Mouse (Mus musculus): Measurements from ENCODE around the gene Trak1. TPM values are rescaled to one million over a fixed set of nuclear protein-coding genes. Genes with fewer than 3 reads are reported as not detected.
A peak's percentile ranks its signal among the peaks of the same experiment; 100 is the strongest.
"Not testable (repeated sequence)": the region's sequence is repeated elsewhere in the genome, so short reads cannot be mapped to it uniquely, and the experiment has no call there.

Trak1 gene
- total and polyA plus RNA-seq, 2 experiments from 2014 or later: 61.8 to 116 TPM

DNA sequence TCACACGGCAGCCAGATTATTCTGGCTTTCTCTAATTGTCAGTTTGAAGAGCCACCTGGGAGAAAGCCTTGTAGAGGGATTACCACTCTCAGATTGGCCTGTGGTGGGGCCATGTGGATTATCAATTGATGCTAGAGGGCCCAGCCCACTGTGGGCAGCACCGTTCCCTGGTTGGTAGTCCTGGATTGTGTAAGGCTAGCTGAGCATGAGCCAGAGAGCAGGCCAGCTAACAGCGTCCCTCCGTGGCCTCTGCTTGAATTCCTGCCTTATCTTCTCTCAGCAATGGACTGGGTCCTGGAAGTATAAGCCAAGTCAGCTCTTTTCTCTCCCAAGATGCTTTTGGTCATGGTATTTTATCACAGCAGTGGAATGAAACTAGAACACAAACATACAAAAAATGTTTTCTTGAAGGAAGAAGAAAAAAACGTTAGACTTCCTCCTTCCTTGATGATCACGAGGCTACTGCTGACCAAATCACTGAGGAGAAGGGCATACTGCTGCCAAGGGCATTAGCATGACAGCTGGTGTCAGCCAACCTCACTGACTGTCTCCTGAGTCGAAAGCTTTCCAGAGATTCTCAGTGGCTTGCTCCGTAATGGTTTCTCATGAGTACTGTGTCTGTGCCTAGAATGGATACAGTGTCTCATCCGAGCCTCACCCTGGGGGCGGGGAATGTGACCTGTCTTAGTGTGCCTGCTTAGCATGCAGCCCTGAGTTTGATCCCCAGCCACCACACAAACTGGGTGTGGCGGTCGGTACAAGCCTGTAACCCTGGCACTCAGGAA lies 19.5 kb downstream of the Trak1 start:
- H3K4me1 ChIP-seq (ENCODE audit: insufficient read depth): peaks cover 32% of the 10 kb centered on the region
- TF ChIP-seq CTCF (IDR thresholded peaks at IDR 0.05; ENCODE audit: low read depth): no peak
- 44% methylated on average over 12 of the region's 12 CpGs for WGBS
- ATAC-seq: no peak
- H3K36me3 ChIP-seq (ENCODE audit: insufficient read depth): no peaks in the 10 kb centered on the region
- peak overlapping the region; percentile 48 for H3K27ac ChIP-seq (ENCODE audit: low read depth, low read length)
- H3K9ac ChIP-seq: no peak overlapping the region
- no peaks in the 10 kb centered on the region for H3K9me3 ChIP-seq (ENCODE audit: low read length)
- no peaks in the 10 kb centered on the region for H3K27me3 ChIP-seq (ENCODE audit: insufficient read depth, low read length)
- DNase-seq: no peak
- H3K4me3 ChIP-seq (ENCODE audit: low read depth, low read length): no peak overlapping the region
- no peak overlapping the region for H3K4me2 ChIP-seq (ENCODE audit: low read depth)

- Histone ChIP-seq H3K27me3 (ENCODE audit: insufficient read depth, low read length) (no peaks in the 10 kb centered on the region), H3K36me3 (ENCODE audit: insufficient read depth) (no peaks in the 10 kb centered on the region), H3K4me1 (ENCODE audit: insufficient read depth) (peaks cover 6% of the 10 kb centered on the region), H3K4me3 (ENCODE audit: low read depth, low read length) (no peak overlapping the region), H3K27ac (ENCODE audit: low read depth, low read length) (peak overlapping the region; percentile 6), H3K9ac (no peak overlapping the region), H3K9me3 (ENCODE audit: low read length) (no peaks in the 10 kb centered on the region), H3K4me2 (ENCODE audit: low read depth) (no peak overlapping the region)
- peak; percentile 63 for ATAC-seq
- TF ChIP-seq CTCF (IDR thresholded peaks at IDR 0.05; ENCODE audit: low read depth): no peak
- 35% methylated on average over 10 of the region's 10 CpGs for WGBS
- DNase-seq: no peak
Observed at GRCm38 (mm10) chr9:121319323-121319966, 22.1 kb downstream of the Trak1 start.

GRCm38 (mm10) chr9:121320433-121320832 lies 23.1 kb downstream of the Trak1 start:
- no peak overlapping the region for H3K27ac ChIP-seq (ENCODE audit: low read depth, low read length)
- no peak for DNase-seq
- H3K9ac ChIP-seq: no peak overlapping the region
- H3K9me3 ChIP-seq (ENCODE audit: low read length): no peaks in the 10 kb centered on the region
- H3K36me3 ChIP-seq (ENCODE audit: insufficient read depth): no peaks in the 10 kb centered on the region
- ATAC-seq: no peak
- WGBS: 79% methylated on average over 2 of the region's 2 CpGs
- H3K4me3 ChIP-seq (ENCODE audit: low read depth, low read length): no peak overlapping the region
- peaks cover 6% of the 10 kb centered on the region for H3K4me1 ChIP-seq (ENCODE audit: insufficient read depth)
- TF ChIP-seq CTCF (IDR thresholded peaks at IDR 0.05; ENCODE audit: low read depth): no peak
- H3K4me2 ChIP-seq (ENCODE audit: low read depth): no peak overlapping the region
- no peaks in the 10 kb centered on the region for H3K27me3 ChIP-seq (ENCODE audit: insufficient read depth, low read length)

DNA sequence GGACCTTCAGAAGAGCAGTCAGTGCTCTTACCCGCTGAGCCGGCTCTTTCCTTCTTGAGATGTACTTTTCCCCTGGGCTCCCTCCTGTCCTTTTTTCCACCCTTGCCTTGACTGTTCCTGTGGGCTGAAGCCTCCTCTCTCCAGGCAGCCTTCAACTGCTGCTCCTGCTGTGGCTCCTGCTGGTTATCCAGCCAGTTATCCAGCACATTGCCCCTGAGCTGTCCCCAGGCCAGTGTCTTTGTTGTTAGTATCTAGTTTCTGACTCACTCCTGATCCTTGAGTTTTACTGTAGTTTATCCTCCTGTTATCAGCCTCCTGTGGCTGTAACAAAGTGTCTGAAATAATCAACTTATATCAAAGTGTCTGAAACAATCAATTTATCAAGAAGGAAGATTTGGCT lies 23.8 kb downstream of the Trak1 start:
- TF ChIP-seq CTCF (IDR thresholded peaks at IDR 0.05; ENCODE audit: low read depth): no peak
- no peak for ATAC-seq
- Histone ChIP-seq H3K9ac (no peak overlapping the region), H3K27me3 (ENCODE audit: insufficient read depth, low read length) (no peaks in the 10 kb centered on the region), H3K27ac (ENCODE audit: low read depth, low read length) (no peak overlapping the region), H3K4me3 (ENCODE audit: low read depth, low read length) (no peak overlapping the region), H3K36me3 (ENCODE audit: insufficient read depth) (no peaks in the 10 kb centered on the region), H3K9me3 (ENCODE audit: low read length) (no peaks in the 10 kb centered on the region), H3K4me2 (ENCODE audit: low read depth) (no peak overlapping the region), H3K4me1 (ENCODE audit: insufficient read depth) (peaks cover 6% of the 10 kb centered on the region)
- WGBS: 95% methylated on average over 2 of the region's 2 CpGs
- no peak for DNase-seq

DNA sequence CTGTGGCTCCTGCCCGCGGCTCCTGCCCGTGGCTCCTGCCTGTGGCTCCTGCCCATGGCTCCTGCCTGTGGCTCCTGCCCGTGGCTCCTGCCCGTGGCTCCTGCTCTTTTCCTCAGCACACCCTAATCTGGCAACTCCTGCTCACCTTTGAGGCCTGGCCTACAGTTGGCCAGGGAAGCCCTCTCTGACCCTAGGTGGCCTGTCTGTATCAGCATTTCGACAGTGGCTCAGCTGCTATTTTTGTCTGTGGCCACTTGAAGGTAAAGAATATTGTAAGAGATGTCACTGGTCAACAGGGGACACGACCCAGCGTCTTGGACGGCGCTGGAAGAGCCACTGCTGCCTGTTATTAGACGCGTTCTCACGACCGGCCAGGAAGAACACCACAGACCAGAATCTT lies 24.7 kb downstream of the Trak1 start:
- no peak overlapping the region for H3K4me3 ChIP-seq (ENCODE audit: low read depth, low read length)
- no peaks in the 10 kb centered on the region for H3K36me3 ChIP-seq (ENCODE audit: insufficient read depth)
- DNase-seq (no peak), ATAC-seq (no peak)
- no peak for TF ChIP-seq CTCF (IDR thresholded peaks at IDR 0.05; ENCODE audit: low read depth)
- no peak overlapping the region for H3K27ac ChIP-seq (ENCODE audit: low read depth, low read length)
- no peak overlapping the region for H3K4me2 ChIP-seq (ENCODE audit: low read depth)
- no peaks in the 10 kb centered on the region for H3K4me1 ChIP-seq (ENCODE audit: insufficient read depth)
- no peaks in the 10 kb centered on the region for H3K9me3 ChIP-seq (ENCODE audit: low read length)
- H3K9ac ChIP-seq: no peak overlapping the region
- H3K27me3 ChIP-seq (ENCODE audit: insufficient read depth, low read length): no peaks in the 10 kb centered on the region
- WGBS: 98% methylated on average over 14 of the region's 14 CpGs

- H3K27ac ChIP-seq (ENCODE audit: low read depth, low read length); H3K36me3 ChIP-seq (ENCODE audit: insufficient read depth); DNase-seq; H3K27me3 ChIP-seq (ENCODE audit: insufficient read depth, low read length); H3K4me3 ChIP-seq (ENCODE audit: low read depth, low read length); H3K9me3 ChIP-seq (ENCODE audit: low read length); H3K4me2 ChIP-seq (ENCODE audit: low read depth); ATAC-seq; H3K9ac ChIP-seq: not testable (repeated sequence)
- peaks cover 13% of the 10 kb centered on the region for H3K4me1 ChIP-seq (ENCODE audit: insufficient read depth)
- WGBS: 97% methylated on average over 16 of the region's 21 CpGs
Observed at GRCm38 (mm10) chr9:121328342-121328741, 31.0 kb downstream of the Trak1 start.

DNA sequence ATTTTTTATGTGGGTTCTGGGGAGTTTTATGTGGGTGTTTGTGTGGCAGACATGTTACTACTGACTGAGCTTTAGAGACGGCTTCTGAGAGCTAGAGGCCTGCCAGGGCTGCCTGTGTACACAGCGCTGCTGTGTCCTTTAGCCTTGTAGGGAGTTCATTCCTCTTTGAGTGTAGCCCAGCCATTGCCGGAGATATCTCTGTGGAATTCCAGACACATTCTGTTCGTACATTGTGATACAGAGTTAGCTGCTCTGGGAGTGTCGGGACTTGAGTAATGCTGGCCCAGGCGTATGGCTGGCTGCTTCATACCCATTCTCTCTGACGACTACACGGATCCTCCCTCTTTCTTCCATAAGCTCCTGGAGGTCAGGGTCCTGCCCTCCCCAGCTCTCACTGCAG lies 31.9 kb downstream of the Trak1 start:
- DNase-seq (no peak), ATAC-seq (no peak)
- H3K4me2 ChIP-seq (ENCODE audit: low read depth): no peak overlapping the region
- no peaks in the 10 kb centered on the region for H3K9me3 ChIP-seq (ENCODE audit: low read length)
- H3K27me3 ChIP-seq (ENCODE audit: insufficient read depth, low read length): no peaks in the 10 kb centered on the region
- TF ChIP-seq CTCF (IDR thresholded peaks at IDR 0.05; ENCODE audit: low read depth): no peak
- 71% methylated on average over 8 of the region's 8 CpGs for WGBS
- H3K9ac ChIP-seq: no peak overlapping the region
- H3K4me1 ChIP-seq (ENCODE audit: insufficient read depth): peaks cover 21% of the 10 kb centered on the region
- H3K4me3 ChIP-seq (ENCODE audit: low read depth, low read length): no peak overlapping the region
- H3K36me3 ChIP-seq (ENCODE audit: insufficient read depth): no peaks in the 10 kb centered on the region
- no peak overlapping the region for H3K27ac ChIP-seq (ENCODE audit: low read depth, low read length)
